Mouse (Mus musculus) heart, postnatal 0 days (tissue): ENCODE data around the gene Sh2d3c. TPM values are rescaled to one million over a fixed set of nuclear protein-coding genes. Genes with fewer than 3 reads are reported as not detected.
A peak's percentile ranks its signal among the peaks of the same experiment; 100 is the strongest.

Experiments used
- ATAC-seq: fragments of 200-750 bp; cut with Nextera tagmentation; 2 replicates; pipeline ENCODE4 v1.8.0; 2017; ENCODE audit warnings: low read depth, moderate number of reproducible peaks, moderate library complexity; ENCODE audit not compliant: insufficient read depth
- DNase-seq: peaks from one replicate; pipeline ENCODE4 v3.0.0-alpha.2; 2016; ENCODE audit warnings: low spot score
- H3K27ac ChIP-seq: fragments of 300-500 bp; sonication (generic); 2 replicates; pipeline ENCODE4 v1.5.1; 2014; ENCODE audit warnings: low read depth, mild to moderate bottlenecking
- H3K27me3 ChIP-seq: fragments of 300-500 bp; sonication (generic); 2 replicates; pipeline ENCODE4 v1.6.1; 2014; ENCODE audit warnings: low read length, mixed read lengths; ENCODE audit not compliant: control insufficient read depth, insufficient read depth
- H3K36me3 ChIP-seq: fragments of 300-500 bp; sonication (generic); replicated peaks from 2 replicates; pipeline ENCODE4 v1.6.1; 2014; ENCODE audit warnings: low read length, mixed read lengths; ENCODE audit not compliant: control insufficient read depth, insufficient read depth
- H3K4me1 ChIP-seq: fragments of 300-500 bp; sonication (generic); 2 replicates; pipeline ENCODE4 v1.6.1; 2014; ENCODE audit warnings: antibody characterized with exemption; ENCODE audit not compliant: control insufficient read depth, insufficient read depth
- H3K4me2 ChIP-seq: fragments of 300-500 bp; sonication (generic); 2 replicates; pipeline ENCODE4 v1.6.1; 2014; ENCODE audit warnings: low read depth, mild to moderate bottlenecking, low read length, moderate library complexity
- H3K4me3 ChIP-seq: fragments of 300-500 bp; sonication (generic); 2 replicates; pipeline ENCODE4 v1.5.1; 2014; ENCODE audit warnings: low read depth, low read length
- H3K9ac ChIP-seq: fragments of 300-500 bp; sonication (generic); replicated peaks from 2 replicates; pipeline ENCODE4 v1.6.1; 2014; ENCODE audit warnings: low read depth, low read length, mixed read lengths
- H3K9me3 ChIP-seq: fragments of 300-500 bp; sonication (generic); replicated peaks from 2 replicates; pipeline ENCODE4 v1.6.1; 2016; ENCODE audit warnings: low read length; ENCODE audit not compliant: control insufficient read depth
- CTCF ChIP-seq: IDR thresholded peaks from 2 replicates; pipeline ENCODE4 v1.5.1; 2016; ENCODE audit warnings: antibody characterized with exemption, control low read depth, low read depth
- EP300 ChIP-seq: IDR thresholded peaks from 2 replicates; pipeline ENCODE4 v1.6.1; 2016; ENCODE audit warnings: antibody characterized with exemption, low read depth
- WGBS: fragments of 180-500 bp; shearing (Covaris S2); extraction: QIAGEN DNeasy Blood & Tissue Kit; methylation state at CpG from one replicate; pipeline ENCODE4 v1.1.7; 2014; 5-methylcytosine and 5-hydroxymethylcytosine counted together
- polyA plus RNA-seq: library from polyadenylated mRNA; unstranded; fragments of >200 nt; fragmentation: Nextera tagmentation; extraction: Ambion mirVana; gene quantifications from 2 replicates; pipeline ENCODE4 v1.2.1, GENCODE M21; 2015
- total RNA-seq: library from RNA; depleted of rRNA; stranded (reverse); fragments of >200 nt; gene quantifications from 2 replicates; pipeline ENCODE4 v1.2.3, GENCODE M21; 2014; ENCODE audit warnings: low replicate concordance

Sh2d3c gene
- total and polyA plus RNA-seq, 2 experiments from 2014 or later, result 17.0 to 24.2 TPM

GRCm38 (mm10) chr2:32709521-32710137 is 11.2 kb upstream of the Sh2d3c start:
- Histone ChIP-seq H3K4me3 (no peak overlapping the region), H3K4me1 (peaks cover 9% of the 10 kb centered on the region), H3K36me3 (peaks cover 64% of the 10 kb centered on the region), H3K27me3 (no peaks in the 10 kb centered on the region), H3K9ac (no peak overlapping the region), H3K27ac (no peak overlapping the region), H3K9me3 (no peaks in the 10 kb centered on the region), H3K4me2 (no peak overlapping the region)
- no peak for ATAC-seq
- TF ChIP-seq EP300, result no peak
- no peak for TF ChIP-seq CTCF
- WGBS, result 79% methylated on average over 20 of the region's 20 CpGs
- DNase-seq, result no peak

GRCm38 (mm10) chr2:32710425-32710824 is 10.4 kb upstream of the Sh2d3c start:
- ATAC-seq (no peak), DNase-seq (no peak)
- Histone ChIP-seq H3K9ac (no peak overlapping the region), H3K27me3 (no peaks in the 10 kb centered on the region), H3K9me3 (no peaks in the 10 kb centered on the region), H3K27ac (no peak overlapping the region), H3K4me1 (peaks cover 14% of the 10 kb centered on the region), H3K36me3 (peaks cover 56% of the 10 kb centered on the region), H3K4me3 (no peak overlapping the region), H3K4me2 (no peak overlapping the region)
- 71% methylated on average over 5 of the region's 5 CpGs for WGBS
- TF ChIP-seq CTCF (no peak), EP300 (no peak)

GRCm38 (mm10) chr2:32711301-32712056 is 9.4 kb upstream of the Sh2d3c start:
- H3K27ac ChIP-seq, result peak overlapping the region; percentile 90
- H3K9ac ChIP-seq, result peak overlapping the region; percentile 65
- peak overlapping the region; percentile 70 for H3K4me3 ChIP-seq
- no peaks in the 10 kb centered on the region for H3K9me3 ChIP-seq
- peaks cover 45% of the 10 kb centered on the region for H3K36me3 ChIP-seq
- H3K27me3 ChIP-seq, result no peaks in the 10 kb centered on the region
- WGBS, result 22% methylated on average over 9 of the region's 9 CpGs
- H3K4me1 ChIP-seq, result peaks cover 15% of the 10 kb centered on the region
- ATAC-seq (no peak), DNase-seq (no peak)
- TF ChIP-seq CTCF (no peak; the same call in 1 of the 2 replicates), EP300 (no peak)
- H3K4me2 ChIP-seq, result peak overlapping the region; percentile 79

DNA sequence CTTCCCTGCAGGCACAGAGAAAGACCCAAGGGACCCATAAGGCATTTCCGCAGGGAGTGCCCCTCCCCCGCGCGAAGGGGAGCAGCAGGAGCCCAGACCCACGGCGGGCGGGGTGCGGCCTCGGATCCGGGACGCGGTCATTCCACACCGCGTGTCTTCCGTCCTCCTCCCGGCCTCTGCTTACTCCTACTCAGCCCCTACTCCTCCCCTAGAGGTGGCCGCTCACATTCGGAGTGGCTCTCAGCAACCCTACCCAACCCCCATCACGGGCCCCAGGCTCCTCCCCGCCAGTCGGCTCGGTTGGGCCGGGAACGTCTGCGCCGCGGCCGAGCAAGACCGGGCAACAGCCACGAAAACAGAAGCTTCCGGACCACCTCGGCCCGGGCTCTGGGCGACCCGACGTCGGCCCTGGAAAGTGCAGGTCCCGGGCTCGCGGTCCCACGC is 8.7 kb upstream of the Sh2d3c start:
- Histone ChIP-seq H3K4me1 (peaks cover 15% of the 10 kb centered on the region), H3K4me3 (peak overlapping the region; percentile 70), H3K36me3 (peaks cover 39% of the 10 kb centered on the region), H3K27ac (peak overlapping the region; percentile 90), H3K9me3 (no peaks in the 10 kb centered on the region), H3K27me3 (no peaks in the 10 kb centered on the region), H3K9ac (peak overlapping the region; percentile 65), H3K4me2 (peak overlapping the region; percentile 79)
- DNase-seq (peak; percentile 68), ATAC-seq (peak; percentile 55)
- TF ChIP-seq CTCF (no peak), EP300 (peak; percentile 56; the same call in 1 of the 2 replicates)
- under 1% methylated on average over 41 of the region's 41 CpGs for WGBS

DNA sequence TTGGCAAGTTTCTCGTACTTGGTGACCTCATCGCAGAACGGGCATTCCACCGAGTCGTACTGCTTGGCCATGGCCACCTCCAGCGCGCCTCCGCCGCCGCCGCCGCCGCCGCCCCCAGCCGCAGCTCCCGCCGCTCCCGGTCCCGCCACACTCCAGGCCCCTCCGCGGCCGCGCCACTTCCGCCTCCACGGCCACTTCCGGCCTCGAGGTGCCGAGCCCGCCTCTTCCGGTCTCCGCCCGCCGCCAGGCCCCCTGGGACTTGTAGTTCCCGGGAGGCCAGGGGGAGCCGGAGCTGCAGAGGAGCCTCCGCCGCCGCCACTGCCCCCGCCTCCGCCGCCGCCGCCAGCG is 8.3 kb upstream of the Sh2d3c start:
- no peaks in the 10 kb centered on the region for H3K9me3 ChIP-seq
- H3K4me3 ChIP-seq, result peak overlapping the region; percentile 70
- peak overlapping the region; percentile 90 for H3K27ac ChIP-seq
- no peak for TF ChIP-seq EP300
- no peak for TF ChIP-seq CTCF
- H3K9ac ChIP-seq, result peak overlapping the region; percentile 65
- no peaks in the 10 kb centered on the region for H3K27me3 ChIP-seq
- H3K4me2 ChIP-seq, result peak overlapping the region; percentile 79
- H3K4me1 ChIP-seq, result peaks cover 15% of the 10 kb centered on the region
- peaks cover 34% of the 10 kb centered on the region for H3K36me3 ChIP-seq
- under 1% methylated on average over 33 of the region's 44 CpGs for WGBS
- ATAC-seq, result peak; percentile 89
- DNase-seq, result peak; percentile 89
